Mouse (Mus musculus) brain, embryonic 14.5 days (tissue): Measurements from ENCODE around the gene Gipc2.

Experiments used
- CTCF ChIP-seq: fragments of 200-500 bp; IDR thresholded peaks from 2 replicates; pipeline ENCODE4 v1.5.1; 2012; ENCODE audit warnings: inconsistent platforms, mild to moderate bottlenecking, moderate library complexity, borderline replicate concordance; ENCODE audit not compliant: insufficient read depth, insufficient read length; ENCODE audit errors: extremely low read depth
- POLR2A ChIP-seq: fragments of 200-500 bp; IDR thresholded peaks from 2 replicates; pipeline ENCODE4 v1.6.1; 2012; ENCODE audit warnings: mild to moderate bottlenecking, inconsistent platforms, borderline replicate concordance; ENCODE audit not compliant: poor library complexity, insufficient read depth, insufficient read length, severe bottlenecking; ENCODE audit errors: extremely low read depth

GRCm38 (mm10) chr3:152179285-152179684 lies 13.3 kb upstream of the Gipc2 start:
- TF ChIP-seq POLR2A = no peak
- TF ChIP-seq CTCF = no peak
